Mouse (Mus musculus): ENCODE data around the gene Cebpa.

- TF ChIP-seq CTCF (IDR thresholded peaks at IDR 0.05; ENCODE audit: control insufficient read depth, insufficient read depth, low read length), result no peak
- no peak for TF ChIP-seq POLR2A (IDR thresholded peaks at IDR 0.05; ENCODE audit: borderline replicate concordance, control insufficient read depth, low read depth, low read length)
These were observed 38.2 kb upstream of the Cebpa start for GRCm38 (mm10) chr7:35080843-35081338.

Measured in bone marrow, adult 2 months (tissue).